Mouse (Mus musculus) limb, embryonic 15.5 days (tissue): ENCODE results near the gene Acp7. TPM values are rescaled to one million over a fixed set of nuclear protein-coding genes. Genes with fewer than 3 reads are reported as not detected.
"Not testable (repeated sequence)": the region's sequence is repeated elsewhere in the genome, so short reads cannot be mapped to it uniquely, and the experiment has no call there.

Experiments
- ATAC-seq: fragments of 200-750 bp; cut with Nextera tagmentation; 2 replicates; pipeline ENCODE4 v1.8.0; 2017; ENCODE audit warnings: low read depth, moderate TSS enrichment; ENCODE audit not compliant: insufficient number of reproducible peaks, low FRiP score, low TSS enrichment
- H3K27ac ChIP-seq: fragments of 300-500 bp; sonication (generic); 2 replicates; pipeline ENCODE4 v1.5.1; 2015; ENCODE audit warnings: moderate library complexity, mild to moderate bottlenecking, inconsistent platforms
- H3K27me3 ChIP-seq: fragments of 300-500 bp; sonication (generic); 2 replicates; pipeline ENCODE4 v1.6.1; 2015; ENCODE audit warnings: inconsistent platforms
- H3K36me3 ChIP-seq: fragments of 300-500 bp; sonication (generic); 2 replicates; pipeline ENCODE4 v1.6.1; 2015; ENCODE audit warnings: inconsistent platforms
- H3K4me1 ChIP-seq: fragments of 300-500 bp; sonication (generic); 2 replicates; pipeline ENCODE4 v1.6.1; 2015; ENCODE audit warnings: inconsistent platforms
- H3K4me2 ChIP-seq: fragments of 300-500 bp; sonication (generic); 2 replicates; pipeline ENCODE4 v1.6.1; 2015; ENCODE audit warnings: mild to moderate bottlenecking, inconsistent platforms
- H3K4me3 ChIP-seq: fragments of 300-500 bp; sonication (generic); 2 replicates; pipeline ENCODE4 v1.5.1; 2015; ENCODE audit warnings: mild to moderate bottlenecking, inconsistent platforms
- H3K9ac ChIP-seq: fragments of 300-500 bp; sonication (generic); 2 replicates; pipeline ENCODE4 v1.6.1; 2015; ENCODE audit warnings: inconsistent platforms
- H3K9me3 ChIP-seq: fragments of 300-500 bp; sonication (generic); 2 replicates; pipeline ENCODE4 v1.6.1; 2016; ENCODE audit warnings: inconsistent platforms
- WGBS: fragments of 180-500 bp; shearing (Covaris S2); methylation state at CpG from one replicate; pipeline ENCODE4 v1.1.7; 2015; 5-methylcytosine and 5-hydroxymethylcytosine counted together
- polyA plus RNA-seq: library from polyadenylated mRNA; unstranded; fragments of >200 nt; fragmentation: Nextera tagmentation; extraction: Ambion mirVana; gene quantifications from 2 replicates; pipeline ENCODE4 v1.2.1, GENCODE M21; 2015

Gene Acp7
- 1.8 and 1.9 TPM in 2 replicates for polyA plus RNA-seq

- WGBS, result 20% methylated on average over 10 of the region's 10 CpGs
- H3K9ac ChIP-seq, result 0 out of 2 replicates have a peak within 1 kb of the TSS, but pooled peaks have one; percentile 4
- no peak within 1 kb of the TSS for H3K27ac ChIP-seq
- peak within 1 kb of the TSS; percentile 22 for H3K4me3 ChIP-seq
- no peaks in the 10 kb centered on the region for H3K9me3 ChIP-seq
- peaks cover 46% of the 10 kb centered on the region for H3K27me3 ChIP-seq
- peak within 1 kb of the TSS; percentile 31 for H3K4me2 ChIP-seq
- no peak for ATAC-seq
- H3K4me1 ChIP-seq, result peaks cover 11% of the 10 kb centered on the region
- no peaks in the 10 kb centered on the region for H3K36me3 ChIP-seq
These were observed at the start of gene Acp7 for GRCm38 (mm10) chr7:28631073-28631472. TSS of gene Acp7 (minus strand) at chr7:28631332.

GRCm38 (mm10) chr7:28677624-28678023 is 46.5 kb upstream of the Acp7 start:
- no peak for ATAC-seq

DNA sequence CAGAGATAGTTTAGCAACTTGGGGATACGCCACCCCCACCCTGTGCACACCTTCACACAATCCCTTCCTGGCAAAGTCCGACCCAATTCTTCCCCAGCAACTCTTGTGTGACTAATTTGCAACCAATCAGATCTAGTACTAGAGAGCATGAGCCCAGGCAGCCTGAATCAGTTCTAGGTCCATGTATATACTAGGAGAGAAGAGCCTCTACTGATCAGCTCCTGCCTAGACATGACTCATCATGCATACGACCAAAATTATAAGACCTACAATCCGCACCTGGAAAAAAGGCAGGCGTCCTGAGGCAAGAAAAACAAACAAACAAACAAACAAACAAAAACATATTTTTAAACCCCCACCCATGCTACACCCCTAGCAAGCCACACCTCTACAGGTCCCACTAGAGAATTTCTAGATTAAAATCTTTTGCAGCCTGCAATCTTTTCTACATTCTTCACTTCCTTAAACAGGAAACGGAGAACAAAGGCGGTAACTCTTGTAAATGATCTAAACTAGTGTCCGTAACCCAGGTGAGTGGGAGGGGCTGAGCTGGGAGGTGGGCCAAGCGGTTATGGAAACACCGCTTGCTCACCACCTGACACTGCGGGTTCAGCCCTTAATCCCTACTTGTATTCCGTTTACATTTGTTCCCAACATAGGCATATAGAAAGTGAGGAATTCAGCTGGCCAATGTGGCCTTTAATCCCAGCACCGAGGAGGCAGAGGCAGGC is 45.8 kb upstream of the Acp7 start:
- WGBS, result 76% methylated on average over 13 of the region's 13 CpGs
- Histone ChIP-seq H3K27me3 (no peaks in the 10 kb centered on the region), H3K4me2 (no peak overlapping the region), H3K36me3 (no peaks in the 10 kb centered on the region), H3K4me3 (no peak overlapping the region), H3K9me3 (no peaks in the 10 kb centered on the region), H3K4me1 (no peaks in the 10 kb centered on the region), H3K9ac (no peak overlapping the region), H3K27ac (no peak overlapping the region)
- ATAC-seq, result no peak

More at GRCm38 (mm10) chr7:28677624-28678023, 46.5 kb upstream of the Acp7 start:
- no peaks in the 10 kb centered on the region for H3K36me3 ChIP-seq
- no peak overlapping the region for H3K4me2 ChIP-seq
- no peak overlapping the region for H3K9ac ChIP-seq
- H3K27ac ChIP-seq, result no peak overlapping the region
- no peaks in the 10 kb centered on the region for H3K4me1 ChIP-seq
- no peaks in the 10 kb centered on the region for H3K9me3 ChIP-seq
- no peaks in the 10 kb centered on the region for H3K27me3 ChIP-seq
- WGBS, result 86% methylated on average over 8 of the region's 8 CpGs
- no peak overlapping the region for H3K4me3 ChIP-seq

GRCm38 (mm10) chr7:28675746-28676145 is 44.6 kb upstream of the Acp7 start:
- Histone ChIP-seq H3K27ac (no peak overlapping the region), H3K9me3 (no peaks in the 10 kb centered on the region), H3K36me3 (no peaks in the 10 kb centered on the region), H3K9ac (no peak overlapping the region), H3K4me3 (no peak overlapping the region), H3K4me1 (no peaks in the 10 kb centered on the region), H3K27me3 (no peaks in the 10 kb centered on the region), H3K4me2 (no peak overlapping the region)
- no peak for ATAC-seq
- WGBS, result 33% methylated on average over 11 of the region's 11 CpGs

DNA sequence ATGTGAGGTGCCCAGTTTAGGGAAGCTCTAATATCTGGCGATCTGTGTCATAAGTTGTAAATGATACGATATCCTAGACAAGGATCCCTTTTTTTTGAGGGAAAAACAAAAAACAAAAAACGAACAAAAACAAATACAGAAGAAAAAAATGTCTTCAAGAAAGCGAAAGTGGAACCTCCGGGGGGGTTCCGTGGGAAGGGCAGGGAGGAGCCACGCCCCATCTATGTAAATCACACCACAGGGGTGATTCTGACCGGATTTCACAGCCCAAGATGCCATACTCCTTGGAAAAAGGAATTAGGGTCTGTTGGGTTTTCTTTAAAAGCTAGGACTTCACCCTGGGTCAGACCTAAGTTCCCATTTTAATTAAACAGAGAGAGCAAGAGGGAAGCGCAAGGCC is 43.9 kb upstream of the Acp7 start:
- H3K27me3 ChIP-seq, result no peaks in the 10 kb centered on the region
- 76% methylated on average over 9 of the region's 9 CpGs for whole genome bisulfite sequencing
- no peak overlapping the region for H3K4me3 ChIP-seq
- no peaks in the 10 kb centered on the region for H3K9me3 ChIP-seq
- H3K4me1 ChIP-seq, result no peaks in the 10 kb centered on the region
- H3K4me2 ChIP-seq, result no peak overlapping the region
- no peak overlapping the region for H3K27ac ChIP-seq
- H3K36me3 ChIP-seq, result no peaks in the 10 kb centered on the region
- no peak overlapping the region for H3K9ac ChIP-seq
- ATAC-seq, result no peak

GRCm38 (mm10) chr7:28672786-28673185 is 41.7 kb upstream of the Acp7 start:
- H3K27ac ChIP-seq, H3K4me1 ChIP-seq, H3K9me3 ChIP-seq, H3K4me3 ChIP-seq, H3K4me2 ChIP-seq, ATAC-seq, H3K9ac ChIP-seq, H3K36me3 ChIP-seq, H3K27me3 ChIP-seq: not testable (repeated sequence)
- WGBS, result 63% methylated on average over 5 of the region's 5 CpGs

DNA sequence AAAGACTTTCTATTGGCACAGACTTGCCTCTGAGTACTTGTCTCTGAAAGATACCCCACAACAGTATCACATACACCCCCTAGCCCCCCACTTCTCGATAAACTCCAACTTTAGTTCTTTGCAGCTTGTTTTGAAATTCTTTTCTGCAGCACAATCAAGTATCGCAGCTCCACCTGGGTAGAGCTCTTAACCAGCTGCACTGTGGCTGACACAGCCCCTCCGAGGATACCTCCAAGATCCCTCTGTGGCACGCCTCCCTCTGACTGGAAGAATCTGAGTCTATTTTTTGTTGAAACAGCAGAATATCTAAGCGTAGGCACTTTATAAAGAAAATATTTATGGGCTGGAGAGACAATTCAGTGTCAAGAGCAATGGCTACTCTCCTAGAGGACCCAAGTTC is 41.1 kb upstream of the Acp7 start:
- Histone ChIP-seq H3K4me2 (no peak overlapping the region), H3K36me3 (no peaks in the 10 kb centered on the region), H3K27me3 (no peaks in the 10 kb centered on the region), H3K9ac (no peak overlapping the region), H3K4me3 (no peak overlapping the region), H3K4me1 (no peaks in the 10 kb centered on the region), H3K9me3 (no peaks in the 10 kb centered on the region), H3K27ac (no peak overlapping the region)
- no peak for ATAC-seq
- 87% methylated on average over 5 of the region's 5 CpGs for WGBS

DNA sequence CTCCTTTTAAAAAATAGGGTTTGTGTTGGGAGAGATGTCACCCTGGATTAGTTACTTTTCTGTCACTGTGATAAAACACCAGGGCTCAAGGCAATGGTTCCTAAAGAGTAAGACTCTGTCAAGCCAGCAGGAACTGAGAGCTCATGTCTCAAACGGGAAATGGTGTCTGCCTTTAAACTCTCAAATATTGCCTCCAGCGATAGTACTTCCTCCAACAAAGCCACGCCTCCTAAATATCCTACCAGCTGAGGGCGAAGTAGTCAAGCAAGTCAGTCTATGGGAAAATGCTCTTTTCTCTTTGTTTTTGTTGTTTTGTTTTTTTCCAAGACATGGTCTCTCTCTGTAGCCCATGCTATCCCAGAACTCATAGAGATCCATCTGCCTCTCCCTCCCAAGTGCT is 40.0 kb upstream of the Acp7 start:
- no peak for ATAC-seq
- Histone ChIP-seq H3K4me1 (peaks cover 2% of the 10 kb centered on the region), H3K9ac (no peak overlapping the region), H3K27me3 (no peaks in the 10 kb centered on the region), H3K27ac (no peak overlapping the region), H3K9me3 (no peaks in the 10 kb centered on the region), H3K4me3 (no peak overlapping the region), H3K36me3 (no peaks in the 10 kb centered on the region), H3K4me2 (no peak overlapping the region)
- WGBS, result 29% methylated on average over 4 of the region's 4 CpGs

DNA sequence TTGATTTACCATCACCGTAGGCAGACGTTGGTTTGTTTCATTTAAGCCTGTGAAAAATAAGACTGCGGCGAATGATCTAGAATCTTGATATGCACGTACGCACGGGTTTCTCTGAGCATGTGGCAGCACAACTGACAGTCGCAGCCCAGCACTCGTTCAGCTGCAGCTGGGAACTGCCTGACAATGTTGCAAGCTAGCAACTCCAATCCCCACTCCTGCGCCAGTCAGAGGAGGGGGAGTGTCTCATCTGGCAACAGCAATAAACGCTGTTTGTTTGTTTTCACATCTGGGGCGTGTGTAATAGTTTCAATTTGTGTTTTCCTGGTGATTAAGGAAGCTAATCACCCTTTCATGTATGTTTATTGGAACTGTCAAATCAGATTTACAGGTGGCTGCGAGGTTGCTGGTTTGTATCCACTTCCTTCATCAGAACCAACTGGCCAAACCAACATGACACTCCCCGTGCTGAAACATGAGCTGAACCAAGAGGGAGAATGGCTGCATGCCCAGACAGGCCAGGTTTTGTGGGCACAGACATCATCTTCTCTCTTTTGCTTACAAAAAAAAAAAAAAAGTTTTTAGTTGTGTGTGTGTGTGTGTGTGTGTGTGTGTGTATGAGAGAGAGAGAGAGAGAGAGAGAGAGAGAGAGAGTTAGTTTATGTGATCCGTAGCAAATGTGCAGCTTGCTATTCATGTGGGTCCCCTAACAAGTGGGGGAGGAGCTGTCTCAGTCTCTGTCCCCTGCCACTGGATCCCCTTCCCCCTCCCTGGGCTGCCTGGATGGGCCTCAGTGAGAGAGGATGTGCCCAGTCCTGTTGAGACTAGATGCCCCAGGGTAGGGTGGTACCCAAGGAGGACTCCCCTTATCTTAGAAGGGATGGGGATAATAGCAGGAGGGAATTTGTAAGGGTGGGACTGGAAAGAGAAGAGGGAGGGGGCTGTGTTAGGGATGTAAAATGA is 34.8 kb upstream of the Acp7 start:
- Histone ChIP-seq H3K27ac (peak overlapping the region; percentile 43; the same call in 1 of the 2 replicates), H3K27me3 (no peaks in the 10 kb centered on the region), H3K4me1 (peaks cover 15% of the 10 kb centered on the region), H3K36me3 (no peaks in the 10 kb centered on the region), H3K9me3 (no peaks in the 10 kb centered on the region), H3K4me2 (peak overlapping the region; percentile 30), H3K4me3 (0 out of 2 replicates have a peak overlapping the region, but pooled peaks have one; percentile 4), H3K9ac (no peak overlapping the region)
- 7% methylated on average over 15 of the region's 15 CpGs for WGBS
- no peak for ATAC-seq

GRCm38 (mm10) chr7:28656430-28656829 is 25.3 kb upstream of the Acp7 start:
- H3K27me3 ChIP-seq, result no peaks in the 10 kb centered on the region
- no peaks in the 10 kb centered on the region for H3K9me3 ChIP-seq
- no peak overlapping the region for H3K27ac ChIP-seq
- no peak overlapping the region for H3K9ac ChIP-seq
- no peak for ATAC-seq
- no peak overlapping the region for H3K4me3 ChIP-seq
- no peak overlapping the region for H3K4me2 ChIP-seq
- H3K4me1 ChIP-seq, result no peaks in the 10 kb centered on the region
- no peaks in the 10 kb centered on the region for H3K36me3 ChIP-seq
- 71% methylated on average over 4 of the region's 4 CpGs for WGBS

DNA sequence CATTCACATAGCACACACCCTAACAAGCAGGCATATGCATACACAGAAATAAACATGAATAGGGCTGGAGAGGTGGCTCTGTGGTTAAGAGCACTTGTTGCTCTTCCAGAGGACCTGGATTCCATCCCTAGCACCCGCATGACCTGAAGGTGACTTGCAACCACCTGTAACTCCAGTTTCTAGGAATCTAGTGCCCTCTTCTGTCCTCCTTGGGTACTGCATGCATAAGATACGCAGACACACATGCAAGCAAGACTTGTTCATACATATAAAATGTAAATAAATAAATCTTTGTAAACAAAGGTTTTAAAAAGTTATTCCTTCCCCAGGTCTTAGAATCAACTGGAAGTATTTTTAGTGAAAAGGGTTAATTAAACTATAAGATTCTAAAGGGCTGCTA is 20.0 kb upstream of the Acp7 start:
- H3K27me3 ChIP-seq, result no peaks in the 10 kb centered on the region
- no peaks in the 10 kb centered on the region for H3K9me3 ChIP-seq
- H3K4me2 ChIP-seq, result no peak overlapping the region
- no peak overlapping the region for H3K9ac ChIP-seq
- no peak overlapping the region for H3K4me3 ChIP-seq
- H3K4me1 ChIP-seq, result no peaks in the 10 kb centered on the region
- H3K27ac ChIP-seq, result no peak overlapping the region
- WGBS, result 94% methylated on average over 2 of the region's 2 CpGs
- H3K36me3 ChIP-seq, result no peaks in the 10 kb centered on the region
- no peak for ATAC-seq

DNA sequence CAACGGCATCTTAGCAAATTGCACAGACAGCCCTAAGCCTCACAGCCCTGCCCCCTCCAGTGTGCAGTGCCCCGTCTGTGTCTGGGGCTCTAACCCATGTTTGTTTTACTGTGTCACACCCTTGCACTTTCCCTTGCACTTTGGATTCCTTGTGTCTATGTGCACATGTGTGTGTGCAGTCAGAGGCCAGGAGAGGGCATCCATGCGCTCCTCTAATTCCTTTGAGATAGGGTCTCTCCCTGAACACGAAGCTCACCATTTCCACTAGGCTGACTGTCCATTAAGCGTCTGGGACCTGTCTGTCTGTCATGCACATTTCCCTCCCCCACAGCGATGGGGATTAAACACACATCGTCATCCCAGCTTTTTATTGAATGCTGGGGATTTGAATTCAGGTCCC is 15.9 kb upstream of the Acp7 start:
- no peak overlapping the region for H3K27ac ChIP-seq
- H3K4me3 ChIP-seq, result no peak overlapping the region
- no peaks in the 10 kb centered on the region for H3K27me3 ChIP-seq
- H3K4me1 ChIP-seq, result no peaks in the 10 kb centered on the region
- no peak for ATAC-seq
- 44% methylated on average over 7 of the region's 7 CpGs for WGBS
- H3K9ac ChIP-seq, result no peak overlapping the region
- no peaks in the 10 kb centered on the region for H3K36me3 ChIP-seq
- no peaks in the 10 kb centered on the region for H3K9me3 ChIP-seq
- H3K4me2 ChIP-seq, result no peak overlapping the region
